Mouse (Mus musculus) myocyte (in vitro differentiated cells): Measurements from ENCODE around the gene Gabrg3.

ENCODE experiments used
- MAX ChIP-seq: IDR thresholded peaks from one replicate; pipeline ENCODE4 v1.6.1; 2011; ENCODE audit warnings: low read depth, mild to moderate bottlenecking, control low read depth
- MYOG ChIP-seq, 3 experiments: IDR thresholded peaks; one replicate each; pipeline ENCODE4 v1.6.1; 2011; ENCODE audit warnings: control low read depth in 2 of 3, low read depth in 2 of 3, mild to moderate bottlenecking in 2 of 3; ENCODE audit not compliant: insufficient read length in 2 of 3, control insufficient read depth in 1 of 3, insufficient read depth in 1 of 3
- POLR2AphosphoS2 ChIP-seq: IDR thresholded peaks from one replicate; pipeline ENCODE4 v1.6.1; 2011; ENCODE audit warnings: low read depth, control low read depth; ENCODE audit not compliant: insufficient read length
- REST ChIP-seq: IDR thresholded peaks from one replicate; pipeline ENCODE4 v1.6.1; 2011; ENCODE audit warnings: mild to moderate bottlenecking, control low read depth, moderate library complexity; ENCODE audit not compliant: insufficient read depth, insufficient read length
- TCF12 ChIP-seq: IDR thresholded peaks from one replicate; pipeline ENCODE4 v1.6.1; 2011; ENCODE audit warnings: mild to moderate bottlenecking, control low read depth; ENCODE audit not compliant: poor library complexity, insufficient read depth, severe bottlenecking

DNA sequence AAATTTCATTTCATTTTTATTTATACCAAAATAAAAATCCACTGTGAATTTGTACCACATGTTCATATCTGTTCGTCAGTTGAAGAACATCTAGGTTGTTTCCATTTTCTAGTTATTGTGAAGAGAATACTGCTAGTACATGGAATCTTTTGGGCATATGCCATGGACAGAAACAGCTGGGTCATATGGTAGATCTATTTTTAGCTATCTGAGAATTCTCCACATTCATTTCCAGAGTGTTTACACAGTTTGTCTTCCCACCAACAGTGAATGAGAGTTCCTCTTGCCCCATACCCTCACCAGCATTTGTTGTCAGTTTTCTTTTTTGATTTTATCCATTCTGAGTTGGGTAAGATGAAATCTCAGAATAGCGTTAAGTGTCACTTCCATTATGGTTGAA lies 75.0 kb downstream of the Gabrg3 start:
- TF ChIP-seq TCF12, result no peak
- TF ChIP-seq REST, result no peak
- no peak for TF ChIP-seq MAX
- TF ChIP-seq POLR2AphosphoS2, result no peak
- no peak for TF ChIP-seq MYOG (IDR thresholded peaks at IDR 0.05; ENCODE audit: control insufficient read depth in 1 of 3, insufficient read depth in 1 of 3, insufficient read length in 2 of 3, low read depth in 2 of 3)
